8 mouse cellular contexts compared by ENCODE assay signal in genomic region chr17:31827206-31827605, GRCm38 (mm10). TPM values are rescaled to one million over a fixed set of nuclear protein-coding genes. Genes with fewer than 3 reads are reported as not detected.
DNase-seq lines count a peak whose midpoint lies in the region; ATAC-seq lines count a peak whose summit lies in the region.

No protein-coding gene starts in this region.

- DNase-seq in hindbrain, embryonic 10.5 days (ENCODE audit: low spot score): no peak
- DNase-seq in hindbrain, embryonic 11.5 days (ENCODE audit: low spot score): no peak
- peak; percentile 81 for DNase-seq in kidney, adult 9 months
- DNase-seq in lung, postnatal 14 days: peak; percentile 85

- WGBS in hindbrain, embryonic 10.5 days: 73% methylated on average over 5 of the region's 5 CpGs
- WGBS in hindbrain, embryonic 11.5 days: 72% methylated on average over 5 of the region's 5 CpGs
- 40% methylated on average over 5 of the region's 5 CpGs for WGBS in heart, embryonic 11.5 days (ENCODE audit: insufficient replicate concordance)

- no peaks in the 10 kb centered on the region for H3K9me3 ChIP-seq in hindbrain, embryonic 10.5 days
- H3K9me3 ChIP-seq in hindbrain, embryonic 11.5 days (ENCODE audit: control insufficient read depth, low read length): no peaks in the 10 kb centered on the region
- H3K9me3 ChIP-seq in heart, embryonic 11.5 days (replicated peaks; ENCODE audit: control insufficient read depth, low read length): no peaks in the 10 kb centered on the region

- no peak for ATAC-seq in hindbrain, embryonic 11.5 days (ENCODE audit: low FRiP score)
- no peak for ATAC-seq in heart, embryonic 11.5 days (replicated peaks; ENCODE audit: insufficient number of reproducible peaks, low FRiP score, low TSS enrichment)
- no peak for ATAC-seq in megakaryocyte-erythroid progenitor cell, adult 5-6 weeks (replicated peaks; ENCODE audit: low FRiP score, low TSS enrichment, poor library complexity, severe bottlenecking)
- no peak for ATAC-seq in monocyte, adult 5-6 weeks (replicated peaks; ENCODE audit: insufficient number of reproducible peaks, low FRiP score, low TSS enrichment, poor library complexity, severe bottlenecking)

- no peaks in the 10 kb centered on the region for H3K27me3 ChIP-seq in hindbrain, embryonic 10.5 days (ENCODE audit: insufficient read depth, poor library complexity, severe bottlenecking)
- H3K27me3 ChIP-seq in hindbrain, embryonic 11.5 days (ENCODE audit: control insufficient read depth, insufficient read depth, low read length): no peaks in the 10 kb centered on the region
- no peaks in the 10 kb centered on the region; the same call in 1 of the 2 replicates for H3K27me3 ChIP-seq in heart, embryonic 11.5 days (ENCODE audit: control insufficient read depth, insufficient read depth, low read length)

- peak overlapping the region; percentile 64 for H3K27ac ChIP-seq in hindbrain, embryonic 10.5 days
- H3K27ac ChIP-seq in hindbrain, embryonic 11.5 days (ENCODE audit: low read depth, low read length): no peak overlapping the region
- H3K27ac ChIP-seq in brown adipose tissue, adult 24 weeks (replicated peaks; ENCODE audit: low read depth, low read length): peak overlapping the region; percentile 69
- H3K27ac ChIP-seq in heart, embryonic 11.5 days (ENCODE audit: low read depth, low read length): peak overlapping the region; percentile 62

- peaks cover 28% of the 10 kb centered on the region for H3K4me1 ChIP-seq in hindbrain, embryonic 10.5 days (replicated peaks)
- no peaks in the 10 kb centered on the region for H3K4me1 ChIP-seq in hindbrain, embryonic 11.5 days (replicated peaks; ENCODE audit: control insufficient read depth, insufficient read depth, low read length)
- peaks cover 35% of the 10 kb centered on the region for H3K4me1 ChIP-seq in brown adipose tissue, adult 24 weeks (ENCODE audit: control insufficient read depth, insufficient read depth, insufficient read length, low read length)
- H3K4me1 ChIP-seq in heart, embryonic 11.5 days (ENCODE audit: control insufficient read depth, insufficient read depth, low read length): peaks cover 18% of the 10 kb centered on the region

- H3K9ac ChIP-seq in hindbrain, embryonic 11.5 days (ENCODE audit: low read depth, low read length): no peak overlapping the region
- H3K9ac ChIP-seq in heart, embryonic 11.5 days (ENCODE audit: low read depth, low read length): no peak overlapping the region

- H3K4me3 ChIP-seq in hindbrain, embryonic 10.5 days: no peak overlapping the region
- H3K4me3 ChIP-seq in hindbrain, embryonic 11.5 days (ENCODE audit: low read depth, low read length): no peak overlapping the region
- H3K4me3 ChIP-seq in brown adipose tissue, adult 24 weeks (ENCODE audit: insufficient read depth, low read depth, low read length): no peak overlapping the region
- no peak overlapping the region for H3K4me3 ChIP-seq in heart, embryonic 11.5 days (ENCODE audit: low read depth, low read length)

- H3K36me3 ChIP-seq in hindbrain, embryonic 10.5 days: no peaks in the 10 kb centered on the region
- H3K36me3 ChIP-seq in hindbrain, embryonic 11.5 days (ENCODE audit: control insufficient read depth, insufficient read depth, low read length): no peaks in the 10 kb centered on the region
- H3K36me3 ChIP-seq in heart, embryonic 11.5 days (ENCODE audit: control insufficient read depth, insufficient read depth, low read length): no peaks in the 10 kb centered on the region

- no peak overlapping the region for H3K4me2 ChIP-seq in hindbrain, embryonic 11.5 days (replicated peaks; ENCODE audit: low read depth, low read length)
- no peak overlapping the region for H3K4me2 ChIP-seq in heart, embryonic 11.5 days

RNA-seq across cellular contexts. Expression of gene Sik1, which starts 28.4 kb away (rescaled TPM):
- polyA plus RNA-seq in hindbrain, embryonic 10.5 days (2016; fragmentation: Nextera tagmentation; extraction: Ambion mirVana): 14.0 and 14.3 TPM in 2 replicates
- 12.9 and 17.9 TPM in 2 replicates for polyA plus RNA-seq in hindbrain, embryonic 11.5 days (2014; fragmentation: Nextera tagmentation; extraction: Ambion mirVana)
- 9.6 and 39.2 TPM in 2 replicates for polyA plus RNA-seq in brown adipose tissue, adult 24 weeks (2012; ENCODE audit: insufficient read depth, insufficient read length, missing spikeins)
- polyA plus RNA-seq in heart, embryonic 11.5 days (2014; fragmentation: Nextera tagmentation; extraction: Ambion mirVana): 21.7 and 24.3 TPM in 2 replicates
- total RNA-seq in megakaryocyte-erythroid progenitor cell, adult 5-6 weeks (2014; fragmentation: Nextera tagmentation): 4.1 and 10.3 TPM in 2 replicates
- 9.6 and 14.4 TPM in 2 replicates for total RNA-seq in megakaryocyte-erythroid progenitor cell, adult 5-6 weeks (2017)
- 146 to 224 TPM (median 193 TPM) in 3 replicates for total RNA-seq in monocyte, adult 5-6 weeks (2017)

Comparison
In these comparisons a context has a peak if more than half of its experiments do, and no peak if none do; other contexts are left out.
1. DNase-seq: peak in kidney, adult 9 months (single experiment) and lung, postnatal 14 days (single experiment); none in hindbrain, embryonic 10.5 days (single experiment) and hindbrain, embryonic 11.5 days (single experiment).